Mouse (Mus musculus) adrenal gland, adult (tissue): ENCODE measurements around the gene Bloc1s4.
A peak's percentile ranks its signal among the peaks of the same experiment; 100 is the strongest.

Source experiments
- DNase-seq, 2 experiments: peaks; one replicate each; pipeline ENCODE4 v3.0.0; 2022 to 2023; ENCODE audit warnings: low spot score in 1 of 2; ENCODE audit not compliant: inconsistent age in 2 of 2

Gene Bloc1s4

GRCm38 (mm10) chr5:36742126-36742848 is 6.2 kb downstream of the Bloc1s4 start:
- DNase-seq: peak; percentile 78 to 95

DNA sequence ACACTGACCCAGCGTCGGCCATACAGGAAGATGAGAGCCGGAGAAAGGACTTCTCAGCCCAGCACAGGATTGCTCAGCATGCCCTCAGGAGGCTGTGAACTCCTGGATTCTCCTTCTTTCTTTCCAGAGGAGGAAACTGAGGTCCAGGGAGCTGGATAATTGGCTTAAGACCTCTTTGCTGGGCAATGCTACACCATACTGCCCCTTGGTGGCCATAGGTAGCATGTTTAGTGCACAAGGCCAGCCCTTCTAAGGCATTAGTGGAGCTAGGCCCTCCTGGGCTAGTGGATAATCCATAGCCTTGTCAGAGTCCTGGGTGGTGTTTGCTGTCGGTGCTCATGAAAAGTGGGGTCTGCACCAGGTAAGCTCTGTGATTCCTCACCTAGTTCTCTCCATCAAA is 8.6 kb downstream of the Bloc1s4 start:
- DNase-seq: peak in 1 of 2 experiments; percentile 82

DNA sequence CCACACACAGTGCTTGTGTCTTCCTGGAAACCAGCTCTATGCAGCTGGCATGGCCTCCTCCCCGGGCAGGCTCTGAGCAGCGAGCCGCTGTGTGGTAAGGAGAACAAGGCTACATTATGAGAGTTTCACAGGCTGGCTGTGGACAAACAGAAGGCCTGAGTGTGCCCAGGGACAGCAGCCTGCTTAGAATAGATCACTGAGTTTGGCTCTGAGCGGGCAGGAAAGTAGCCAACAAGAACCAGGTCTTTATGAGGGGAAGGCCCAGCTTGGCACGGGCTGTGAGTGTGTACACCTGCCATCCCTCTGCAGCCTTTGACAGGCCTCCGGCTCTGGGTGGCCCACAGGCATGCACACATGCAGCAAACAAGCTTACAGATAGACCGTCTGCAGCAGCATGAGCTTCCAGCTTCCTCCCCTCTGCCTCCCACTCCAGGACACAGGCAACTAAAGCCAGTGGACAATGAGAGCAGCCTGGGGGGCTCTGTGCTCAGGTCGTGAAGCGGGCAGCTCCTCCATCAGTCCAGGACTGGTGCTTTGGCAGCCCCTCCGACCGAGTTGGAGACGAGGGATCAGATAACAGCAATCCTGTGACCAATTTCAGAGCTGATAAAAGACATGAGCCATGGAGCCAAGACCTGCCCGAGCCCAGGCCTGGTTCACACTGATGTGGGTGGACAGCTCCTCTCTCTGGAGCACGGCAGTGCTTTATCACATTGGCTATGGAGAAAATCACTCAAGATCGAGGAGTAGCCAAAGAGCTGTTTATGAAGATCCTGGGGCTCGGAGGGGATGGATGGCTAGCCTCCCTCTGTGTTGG is 9.4 kb downstream of the Bloc1s4 start:
- DNase-seq: peak in 1 of 2 experiments; percentile 50

- no peak for DNase-seq
Measured at GRCm38 (mm10) chr5:36737765-36738164, 10.7 kb downstream of the Bloc1s4 start.

- peak; percentile 62 to 77 for DNase-seq
Measured at GRCm38 (mm10) chr5:36736009-36736408, 12.4 kb downstream of the Bloc1s4 start.

GRCm38 (mm10) chr5:36735106-36735505 is 13.3 kb downstream of the Bloc1s4 start:
- DNase-seq: no peak

GRCm38 (mm10) chr5:36733405-36733804 is 15.0 kb downstream of the Bloc1s4 start:
- no peak for DNase-seq

DNA sequence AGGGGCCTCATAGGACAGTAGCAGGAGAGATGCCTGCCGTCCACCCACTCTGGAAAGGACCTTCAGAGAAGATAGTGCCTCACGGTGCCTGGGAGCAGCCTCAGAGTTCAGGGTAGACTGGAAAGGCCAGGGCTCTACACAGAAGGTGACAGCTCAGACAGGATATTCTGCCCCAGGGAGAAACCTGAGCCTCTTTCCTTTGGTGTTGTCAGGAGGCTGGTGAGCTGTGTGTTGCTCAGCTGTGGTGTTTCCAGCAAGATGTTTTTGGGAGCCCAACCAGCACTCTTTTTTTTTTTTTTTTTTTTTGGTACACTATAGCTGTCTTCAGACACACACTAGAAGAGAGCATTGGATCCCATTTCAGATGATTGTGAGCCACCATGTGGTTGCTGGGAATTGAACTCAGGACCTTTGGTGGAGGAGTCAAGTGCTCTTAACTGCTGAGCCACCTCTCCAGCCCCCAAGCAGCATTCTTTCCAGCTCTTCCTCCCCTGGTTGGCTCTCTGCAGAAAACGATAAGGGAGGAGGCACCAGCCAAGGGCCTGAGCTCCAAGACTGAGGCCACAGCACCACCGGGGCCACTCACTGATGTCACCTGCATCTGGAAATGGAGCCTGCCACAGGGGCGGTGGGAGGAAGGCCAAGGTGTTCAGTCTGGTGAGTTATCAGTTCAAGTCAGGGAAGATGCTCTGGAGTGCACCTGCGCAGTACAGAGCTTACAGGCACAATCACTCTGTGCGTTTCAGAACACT is 16.4 kb downstream of the Bloc1s4 start:
- peak in 1 of 2 experiments; percentile 18 for DNase-seq

DNA sequence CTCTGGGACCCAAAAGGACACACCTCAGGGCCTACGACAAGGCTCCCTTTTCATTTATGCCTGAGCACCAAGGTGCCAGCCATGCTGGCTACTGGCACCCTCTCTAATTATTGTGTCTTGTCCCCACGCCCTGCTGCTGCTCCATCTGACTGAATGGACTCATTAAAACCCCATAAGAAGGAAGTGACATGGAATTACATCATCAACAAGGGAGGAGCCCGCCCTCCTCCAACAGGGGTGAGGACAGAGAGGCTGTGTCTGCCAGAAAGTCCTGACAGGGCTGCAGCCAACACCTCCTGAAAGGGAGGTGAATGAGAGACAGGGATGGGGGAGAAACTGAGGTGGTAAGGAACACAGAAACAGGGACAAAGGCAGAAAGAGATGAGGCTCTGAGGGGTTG is 17.8 kb downstream of the Bloc1s4 start:
- DNase-seq: peak in 1 of 2 experiments; percentile 54

- DNase-seq: peak in 1 of 2 experiments; percentile 46
Measured at GRCm38 (mm10) chr5:36729923-36730322, 18.5 kb downstream of the Bloc1s4 start.

- DNase-seq: peak in 1 of 2 experiments; percentile 49
Measured at GRCm38 (mm10) chr5:36729086-36729473, 19.4 kb downstream of the Bloc1s4 start.

GRCm38 (mm10) chr5:36728403-36729085 is 19.9 kb downstream of the Bloc1s4 start:
- DNase-seq: peak in 1 of 2 experiments; percentile 35

DNA sequence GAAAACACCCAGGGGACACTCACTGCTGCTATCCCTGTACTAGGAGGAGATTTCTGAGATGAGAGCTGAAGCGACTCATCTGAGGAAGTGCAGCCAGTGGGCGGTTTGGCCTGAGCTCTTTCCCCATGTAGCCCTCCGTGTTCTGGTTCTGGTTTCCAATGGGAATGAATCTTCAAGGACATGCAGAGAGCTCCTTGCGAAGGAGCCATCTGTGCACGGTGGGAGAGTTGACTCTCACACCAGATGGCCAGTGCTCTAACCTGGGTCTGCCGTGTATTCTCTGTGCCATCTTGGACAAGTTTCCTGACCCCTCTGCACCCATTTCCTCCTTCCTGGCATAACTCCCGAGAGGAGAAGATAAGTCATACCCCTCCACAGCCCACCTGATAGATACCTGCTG is 20.7 kb downstream of the Bloc1s4 start:
- no peak for DNase-seq

DNA sequence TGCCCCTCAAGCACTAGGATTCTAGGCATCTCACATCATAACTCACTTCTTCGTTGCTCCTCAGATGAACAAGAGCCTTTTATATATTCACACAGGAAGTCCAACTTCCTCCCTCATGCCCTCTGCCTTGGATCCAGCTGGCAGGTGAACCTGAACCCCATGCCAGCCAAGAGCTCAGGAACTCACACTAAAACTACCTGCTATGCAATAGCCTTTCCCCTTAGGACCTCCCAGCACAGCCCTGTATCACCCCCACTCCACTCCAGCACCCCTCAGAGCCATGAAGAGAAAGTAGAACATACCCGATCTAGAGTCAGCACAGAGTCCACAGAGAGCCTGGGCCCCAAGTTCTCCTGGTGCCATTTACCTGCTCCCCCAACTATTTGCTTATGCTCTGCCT is 21.3 kb downstream of the Bloc1s4 start:
- peak in 1 of 2 experiments; percentile 59 for DNase-seq

DNA sequence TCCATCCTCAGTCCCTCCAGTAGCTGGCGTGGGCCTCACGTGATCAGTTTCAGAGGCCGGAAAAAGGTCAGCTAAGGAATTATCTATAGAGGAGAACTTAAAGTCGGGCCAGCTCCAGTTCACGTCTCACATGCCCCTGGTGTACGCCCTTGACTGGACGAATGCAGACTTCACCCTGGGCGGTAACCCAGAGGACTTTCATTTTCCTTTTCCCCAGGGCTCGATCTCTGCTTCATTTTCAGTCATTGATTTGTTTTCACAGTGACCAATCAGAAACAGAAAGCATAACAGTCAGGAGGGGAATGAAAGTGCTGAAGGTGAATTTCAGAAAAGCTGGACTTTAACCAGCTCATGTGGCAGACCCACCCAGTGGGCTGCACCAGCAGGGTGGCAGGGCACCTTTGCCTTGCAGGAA is 22.1 kb downstream of the Bloc1s4 start:
- peak; percentile 59 to 87 for DNase-seq

DNA sequence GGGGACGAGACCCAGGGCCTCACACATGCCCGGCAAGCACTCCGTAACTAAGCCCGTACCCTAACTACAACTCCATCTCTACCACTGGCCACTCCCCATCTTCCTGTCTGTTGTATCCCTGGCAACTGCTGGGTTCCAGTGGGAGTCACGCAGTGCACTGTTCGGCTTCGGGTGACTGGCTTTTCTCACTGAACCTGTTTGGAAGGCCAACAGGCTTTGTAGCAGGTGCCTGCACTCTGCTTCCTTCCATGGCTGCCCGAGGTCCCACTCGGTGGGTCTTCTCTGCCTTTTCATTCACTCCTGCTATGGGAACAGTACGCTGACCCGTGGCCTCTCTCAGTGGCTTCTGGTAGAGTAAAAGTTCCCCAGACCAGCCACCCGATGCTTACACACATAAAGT is 22.6 kb downstream of the Bloc1s4 start:
- peak in 1 of 2 experiments; percentile 75 for DNase-seq

GRCm38 (mm10) chr5:36724274-36724673 is 24.2 kb downstream of the Bloc1s4 start:
- DNase-seq: peak; percentile 89 to 93

DNA sequence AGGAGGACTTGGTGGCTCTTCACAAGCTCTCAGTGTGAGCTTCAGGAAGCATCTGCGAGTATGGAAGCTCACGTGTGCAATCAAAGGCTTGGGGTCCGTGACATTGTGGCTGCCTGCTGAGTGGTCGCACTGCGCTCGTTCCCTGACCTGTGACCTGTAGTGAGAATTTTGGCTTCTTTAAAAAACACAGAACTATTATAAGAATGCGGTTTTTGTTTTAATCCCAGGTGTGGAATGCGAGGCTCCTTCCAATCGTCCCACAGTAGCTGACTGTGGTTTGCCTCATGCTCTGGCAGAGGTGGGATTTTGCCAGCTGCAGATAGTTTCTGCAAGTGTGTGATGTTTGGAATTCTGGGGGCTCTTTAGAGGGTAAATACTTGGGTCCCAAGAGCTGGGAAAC is 25.1 kb downstream of the Bloc1s4 start:
- no peak for DNase-seq

- peak; percentile 63 to 90 for DNase-seq
Measured at GRCm38 (mm10) chr5:36722415-36722856, 26.0 kb downstream of the Bloc1s4 start.

- no peak for DNase-seq
Measured at GRCm38 (mm10) chr5:36720710-36721375, 27.6 kb downstream of the Bloc1s4 start.
